Mouse (Mus musculus) spleen, postnatal 4 days (tissue): Measurements from ENCODE around the gene Hes2.

Experiments used
- DNase-seq, 2 experiments: peaks; one replicate each; pipeline ENCODE4 v3.0.0; 2022; ENCODE audit warnings: low spot score in 2 of 2

Hes2 gene

DNA sequence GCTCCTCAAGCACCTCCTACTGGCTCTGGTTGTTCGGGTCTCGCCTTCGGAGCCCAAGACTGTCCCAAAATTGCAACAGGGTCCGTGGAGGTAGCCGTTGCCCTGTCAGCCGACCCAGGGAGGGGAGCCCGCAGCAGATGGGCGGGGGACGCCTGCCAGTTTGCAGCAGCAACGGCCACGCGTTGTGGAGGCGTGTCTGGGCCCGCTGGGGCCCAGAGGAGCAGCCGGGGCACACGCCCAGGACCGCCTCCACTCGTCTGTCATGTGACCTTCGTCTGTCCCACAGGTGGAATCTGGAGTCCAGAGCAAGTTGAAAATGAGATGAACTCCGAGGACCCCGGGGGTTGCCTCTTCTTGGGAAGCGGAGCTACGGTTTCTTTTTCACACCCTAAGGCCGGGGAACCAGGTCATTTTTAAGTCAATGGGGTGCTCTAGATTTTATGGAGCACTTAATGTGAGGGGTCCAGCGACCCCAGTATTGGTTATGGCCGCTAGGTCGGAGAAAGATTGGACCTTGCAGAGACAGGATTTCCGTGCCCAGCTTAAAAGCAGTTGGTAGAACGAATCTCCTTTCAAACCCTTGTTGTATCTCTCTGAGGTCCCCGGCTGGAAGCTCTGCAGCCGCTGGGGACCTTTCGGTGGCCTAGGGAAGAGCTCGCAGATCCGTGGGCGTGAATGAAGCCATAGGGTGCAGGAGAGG is at the start of gene Hes2:
Gene Hes2, plus strand, starts transcription at position 283 of the 700 bp plus-strand sequence.
- no peak for DNase-seq

DNA sequence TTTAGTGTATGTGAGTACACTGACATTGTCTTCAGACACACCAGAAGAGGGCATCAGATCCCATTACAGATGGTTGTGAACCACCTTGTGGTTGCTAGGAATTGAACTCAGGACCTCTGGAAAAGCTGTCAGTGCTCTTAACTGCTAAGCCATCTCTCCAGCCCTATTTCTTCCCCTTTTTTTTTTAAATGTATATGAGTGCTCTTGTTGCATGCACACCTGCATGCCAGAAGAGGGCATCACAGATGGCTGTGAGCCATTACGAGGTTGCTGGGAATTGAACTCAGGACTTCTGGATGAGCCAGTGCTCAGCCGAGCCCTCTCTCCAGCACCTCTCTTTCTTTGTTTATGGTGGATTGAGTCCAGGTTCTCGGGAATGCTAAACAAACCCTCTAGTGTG is 49.2 kb upstream of the Hes2 start:
- no peak for DNase-seq

DNA sequence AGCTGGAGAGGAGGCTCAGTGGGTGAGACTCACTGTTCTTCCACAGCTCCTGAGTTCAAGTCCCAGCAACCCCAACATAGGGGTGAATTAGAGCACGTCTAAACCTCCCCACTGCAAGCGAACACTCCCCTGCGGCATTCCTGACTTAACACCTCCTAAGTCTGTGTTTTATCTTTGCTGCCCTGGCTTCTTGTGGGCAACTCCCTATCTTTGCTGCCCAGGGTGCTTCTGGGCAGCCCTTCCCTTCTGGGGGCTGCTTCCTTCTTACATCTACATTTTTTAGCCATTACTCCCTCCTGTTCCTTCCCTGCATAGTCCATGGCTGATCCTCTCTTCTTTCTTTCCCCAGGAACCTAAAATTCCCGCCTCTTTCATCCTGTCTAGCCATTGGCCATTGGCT is 48.0 kb upstream of the Hes2 start:
- peak in 1 of 2 experiments; percentile 59 for DNase-seq

DNA sequence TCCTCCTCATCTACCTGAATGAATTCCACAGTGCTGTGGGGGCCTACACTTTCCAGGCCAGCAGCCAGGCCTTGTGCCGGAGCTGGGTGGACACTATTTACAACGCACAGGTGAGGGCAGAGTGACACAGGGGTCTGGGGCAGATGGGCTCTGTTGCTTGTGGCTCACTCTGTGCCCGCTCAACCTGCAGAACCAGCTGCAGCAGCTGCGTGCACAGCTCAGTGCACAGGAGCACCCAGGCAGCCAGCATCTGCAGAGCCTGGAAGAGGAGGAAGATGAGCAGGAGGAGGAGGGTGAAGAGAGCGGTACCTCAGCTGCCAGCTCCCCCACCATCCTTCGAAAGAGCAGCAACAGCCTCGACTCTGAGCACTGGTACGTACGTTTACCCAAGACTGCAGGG is 46.3 kb upstream of the Hes2 start:
- no peak for DNase-seq

DNA sequence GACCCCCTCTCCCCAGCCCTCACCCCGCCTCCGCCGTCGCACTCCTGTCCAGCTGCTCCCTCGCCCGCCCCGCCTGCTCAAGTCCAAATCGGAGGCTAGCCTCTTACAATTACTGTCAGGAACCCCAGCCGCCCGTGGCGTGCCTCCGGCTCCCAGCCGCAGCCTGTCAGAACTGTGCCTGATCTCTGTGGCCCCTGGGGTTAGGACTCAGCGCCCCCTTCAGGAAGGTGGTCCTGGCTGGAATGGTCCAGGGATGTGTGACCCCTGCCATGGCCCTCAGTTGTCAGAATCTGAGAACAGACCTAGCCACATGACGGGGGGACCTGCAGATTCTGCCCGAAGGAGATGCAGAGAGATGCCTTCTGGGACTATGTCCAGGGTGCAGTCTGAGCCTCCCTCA is 44.6 kb upstream of the Hes2 start:
- DNase-seq: no peak

DNA sequence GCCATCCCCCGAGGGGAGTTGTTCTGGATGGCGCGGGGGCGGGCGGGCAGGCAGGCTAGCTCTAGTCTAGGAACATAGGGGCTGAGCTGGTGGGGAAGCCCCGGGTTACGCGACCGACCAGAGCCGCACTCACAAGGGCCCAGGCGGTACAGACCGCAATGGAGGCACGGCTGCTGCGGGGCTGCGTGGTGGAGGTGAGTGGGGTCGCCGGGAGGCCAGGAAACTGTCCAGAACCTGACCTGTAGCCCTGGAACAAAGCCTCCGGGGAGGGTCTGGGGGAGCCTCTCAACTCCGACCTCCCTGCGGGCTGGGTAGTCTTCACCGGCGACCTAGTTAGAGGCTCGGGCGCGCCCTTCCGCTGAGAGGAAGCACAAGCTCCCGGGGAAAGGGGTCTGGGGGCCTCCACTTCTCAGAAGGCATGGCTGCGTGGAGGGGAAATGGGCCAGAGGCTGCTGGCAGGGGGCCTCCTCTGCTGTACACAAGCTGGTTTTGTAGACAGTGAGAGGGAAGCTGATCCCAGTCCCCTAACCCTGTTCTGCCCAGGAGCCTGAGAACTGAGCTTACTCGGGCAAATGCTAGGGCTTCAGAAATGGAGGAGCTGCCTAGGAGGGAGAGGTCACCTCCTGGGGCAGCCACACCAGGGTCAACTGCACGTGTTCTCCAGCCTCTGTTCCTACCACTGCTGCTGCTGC is 42.6 kb upstream of the Hes2 start, which contains the start of gene Tnfrsf25:
Gene Tnfrsf25, plus strand, starts transcription at position 14 of the 692 bp plus-strand sequence.
- peak in 1 of 2 experiments; percentile 75 for DNase-seq

DNA sequence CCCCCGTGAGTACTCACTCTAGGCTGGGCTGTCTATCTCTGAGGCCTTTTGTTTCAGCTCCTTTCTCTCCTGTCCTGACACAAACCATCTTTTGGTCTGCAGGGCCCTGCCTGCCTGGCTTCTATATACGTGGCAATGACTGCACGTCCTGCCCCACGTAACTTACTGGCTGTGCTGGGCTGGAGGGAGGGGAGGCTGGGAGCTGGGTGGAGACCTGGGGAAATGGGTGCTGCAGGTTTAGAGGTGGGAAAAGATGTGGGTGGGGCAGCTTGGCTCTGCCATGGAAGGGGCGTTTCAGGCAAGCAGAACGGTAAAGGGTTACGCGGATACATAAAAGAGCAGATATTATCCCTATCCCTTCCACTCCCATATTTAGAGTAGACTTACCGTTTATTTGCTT is 41.1 kb upstream of the Hes2 start:
- DNase-seq: no peak

DNA sequence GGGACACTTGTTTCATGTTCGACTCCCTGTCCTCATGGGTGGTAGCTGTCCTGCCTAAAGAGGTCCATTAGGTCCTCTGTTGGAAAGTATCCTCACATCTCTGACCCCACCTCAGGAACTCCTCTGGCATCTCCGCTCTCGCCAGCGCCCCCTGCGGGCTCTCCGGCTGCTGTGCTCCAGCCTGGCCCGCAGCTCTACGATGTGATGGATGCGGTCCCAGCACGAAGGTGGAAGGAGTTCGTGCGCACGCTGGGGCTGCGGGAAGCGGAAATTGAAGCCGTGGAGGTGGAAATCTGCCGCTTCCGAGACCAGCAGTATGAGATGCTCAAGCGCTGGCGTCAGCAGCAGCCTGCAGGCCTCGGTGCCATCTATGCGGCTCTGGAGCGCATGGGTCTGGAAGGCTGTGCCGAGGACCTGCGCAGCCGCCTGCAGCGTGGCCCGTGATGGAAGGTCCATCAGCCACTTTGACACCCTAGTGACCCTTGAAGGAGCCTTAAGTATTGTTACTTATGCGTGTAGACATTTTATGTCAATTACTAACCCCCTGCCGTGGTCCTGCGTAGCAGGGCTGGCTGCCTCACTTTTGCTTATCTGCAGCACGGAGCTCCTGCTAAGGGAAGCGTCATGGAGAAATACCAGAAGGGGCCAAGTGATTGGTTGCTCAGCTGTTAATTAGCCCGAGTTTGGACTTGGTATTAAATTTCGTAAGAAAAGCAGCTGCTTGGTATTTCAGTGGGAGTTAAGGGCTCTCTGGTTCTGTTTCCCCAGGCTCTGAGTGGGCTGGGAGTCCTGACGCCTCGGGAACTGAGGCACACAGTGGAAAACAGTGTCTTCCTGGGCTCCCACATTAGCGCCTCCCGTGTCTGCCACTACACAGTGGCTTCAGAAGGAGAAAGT is 39.0 kb upstream of the Hes2 start:
- DNase-seq: peak in 1 of 2 experiments; percentile 82

DNA sequence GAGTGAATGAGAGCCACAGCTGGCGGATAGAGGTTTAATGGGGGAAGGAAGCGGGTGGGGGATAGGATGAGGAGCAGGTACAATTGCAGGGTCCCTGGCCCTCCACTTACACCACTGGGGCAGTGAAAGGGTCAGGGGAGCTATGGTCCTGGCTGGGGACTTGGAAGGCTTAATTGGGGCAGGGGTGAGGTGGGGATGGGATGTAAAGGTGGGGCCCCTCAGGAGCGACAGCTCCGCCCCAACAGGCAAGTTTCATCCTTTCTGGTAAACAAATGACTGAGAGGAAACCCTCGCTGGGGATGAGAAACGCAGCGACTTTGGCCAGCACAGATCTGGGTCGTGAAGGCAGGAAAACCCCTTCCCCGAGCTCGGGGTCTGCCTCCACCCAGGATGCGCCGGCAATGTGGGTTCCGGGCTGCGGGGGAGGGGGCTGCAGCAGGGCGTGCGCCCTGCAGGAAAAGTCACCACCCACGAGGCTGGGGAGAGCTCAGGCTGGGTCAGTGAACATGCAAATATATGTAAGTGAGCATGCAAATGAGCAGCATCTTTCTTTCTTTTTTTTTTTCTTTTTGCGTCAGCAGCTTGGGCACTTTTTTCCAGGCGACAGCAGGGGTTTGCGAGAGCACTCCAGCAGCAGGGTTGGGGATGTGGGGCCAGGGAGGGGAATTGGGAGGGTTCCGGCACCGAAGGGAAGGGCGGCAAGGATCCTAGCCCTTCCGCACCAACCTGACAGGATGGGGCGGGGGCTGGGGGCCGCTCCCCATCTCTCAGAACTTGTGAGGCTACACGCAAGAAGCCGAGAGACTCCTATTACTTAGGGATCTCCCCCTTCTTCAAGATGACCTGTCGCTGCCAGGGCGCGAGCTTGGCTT is 38.1 kb upstream of the Hes2 start:
- no peak for DNase-seq

DNA sequence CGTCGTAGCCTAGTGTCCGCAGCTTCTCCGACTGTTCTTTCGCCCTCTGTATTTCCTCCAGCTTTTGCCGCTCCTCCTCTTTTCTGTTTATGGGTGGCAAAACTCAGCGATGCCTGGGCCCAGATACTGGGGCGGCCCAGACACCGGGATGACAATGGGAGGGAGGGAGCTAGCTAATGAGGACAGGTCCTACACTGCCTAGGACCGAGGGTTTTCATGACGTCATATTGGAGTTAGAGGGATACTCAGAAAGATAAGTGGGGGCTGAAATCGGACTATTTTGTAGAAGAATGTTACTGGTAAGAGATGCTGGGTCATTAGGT is 37.5 kb upstream of the Hes2 start:
- DNase-seq: no peak

DNA sequence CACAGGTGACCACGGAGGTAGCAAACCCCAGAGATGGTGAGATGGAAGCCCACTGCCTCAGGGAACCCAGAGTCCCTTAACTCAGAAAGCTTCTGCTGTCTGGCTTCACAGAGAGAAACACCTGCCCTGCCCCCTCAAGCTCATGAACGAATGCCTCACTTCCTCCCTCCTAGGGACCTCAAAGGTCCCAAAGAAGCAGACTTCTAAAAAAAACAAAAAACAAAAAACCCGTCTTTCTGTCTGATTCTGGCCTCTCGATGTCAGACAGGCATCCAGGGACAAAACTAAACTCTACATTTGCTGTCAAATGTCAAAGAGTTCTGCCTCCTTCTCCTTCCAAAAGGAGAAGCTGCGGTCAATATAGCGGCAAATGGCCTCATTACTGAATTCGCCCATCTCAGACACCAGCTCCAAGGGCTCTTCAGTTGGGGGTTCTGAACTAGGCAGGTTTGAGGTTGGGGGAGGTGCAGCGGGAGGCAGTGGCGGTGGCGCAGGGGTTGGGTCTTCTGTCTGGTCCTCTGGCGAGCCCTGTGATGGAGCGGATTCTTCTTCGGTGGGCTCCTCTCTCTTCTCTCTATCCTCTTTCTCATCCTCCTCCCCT is 34.2 kb upstream of the Hes2 start:
- no peak for DNase-seq

DNA sequence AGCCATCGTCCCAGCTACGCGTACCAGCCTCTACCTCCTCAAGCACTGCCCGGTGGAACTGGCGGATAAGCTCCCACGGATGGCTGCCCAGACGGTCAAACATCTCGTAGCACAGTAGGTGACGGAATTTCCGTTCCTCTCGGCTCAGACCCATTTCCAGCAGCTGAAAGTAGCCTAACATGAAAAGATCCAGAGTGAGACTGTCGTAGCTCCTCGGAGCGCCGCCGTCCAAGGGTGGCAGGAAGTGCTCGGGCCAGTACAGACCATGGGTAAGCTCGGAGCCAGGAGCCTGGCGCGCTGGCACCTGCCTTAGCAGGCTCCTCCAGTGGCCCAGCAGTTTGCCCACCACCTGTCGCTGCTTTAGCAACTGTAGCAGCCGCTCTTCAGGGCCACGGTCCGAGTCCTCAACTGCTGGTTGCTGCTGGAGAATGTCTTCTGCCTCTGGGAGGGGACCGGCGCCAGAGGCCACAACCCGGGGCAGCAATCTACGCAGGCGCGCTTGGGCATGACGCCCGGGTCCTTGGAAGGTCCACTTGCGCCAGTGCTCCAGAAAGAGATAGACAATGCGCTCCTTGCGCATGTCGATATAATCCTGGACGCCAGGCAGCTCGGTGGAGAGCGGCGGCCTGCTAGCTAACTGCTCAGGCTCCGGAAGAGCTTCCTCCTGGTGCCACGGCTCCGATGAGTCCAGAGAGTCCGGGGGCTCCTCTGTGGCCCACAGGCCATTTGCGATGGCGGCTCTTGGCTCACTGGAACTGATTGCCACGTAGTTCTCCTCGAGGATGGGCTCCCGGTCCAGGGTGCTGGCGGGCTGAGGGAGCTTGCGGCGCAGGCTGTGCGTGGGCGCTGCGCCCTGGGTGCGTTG is 33.3 kb upstream of the Hes2 start:
- DNase-seq: no peak

DNA sequence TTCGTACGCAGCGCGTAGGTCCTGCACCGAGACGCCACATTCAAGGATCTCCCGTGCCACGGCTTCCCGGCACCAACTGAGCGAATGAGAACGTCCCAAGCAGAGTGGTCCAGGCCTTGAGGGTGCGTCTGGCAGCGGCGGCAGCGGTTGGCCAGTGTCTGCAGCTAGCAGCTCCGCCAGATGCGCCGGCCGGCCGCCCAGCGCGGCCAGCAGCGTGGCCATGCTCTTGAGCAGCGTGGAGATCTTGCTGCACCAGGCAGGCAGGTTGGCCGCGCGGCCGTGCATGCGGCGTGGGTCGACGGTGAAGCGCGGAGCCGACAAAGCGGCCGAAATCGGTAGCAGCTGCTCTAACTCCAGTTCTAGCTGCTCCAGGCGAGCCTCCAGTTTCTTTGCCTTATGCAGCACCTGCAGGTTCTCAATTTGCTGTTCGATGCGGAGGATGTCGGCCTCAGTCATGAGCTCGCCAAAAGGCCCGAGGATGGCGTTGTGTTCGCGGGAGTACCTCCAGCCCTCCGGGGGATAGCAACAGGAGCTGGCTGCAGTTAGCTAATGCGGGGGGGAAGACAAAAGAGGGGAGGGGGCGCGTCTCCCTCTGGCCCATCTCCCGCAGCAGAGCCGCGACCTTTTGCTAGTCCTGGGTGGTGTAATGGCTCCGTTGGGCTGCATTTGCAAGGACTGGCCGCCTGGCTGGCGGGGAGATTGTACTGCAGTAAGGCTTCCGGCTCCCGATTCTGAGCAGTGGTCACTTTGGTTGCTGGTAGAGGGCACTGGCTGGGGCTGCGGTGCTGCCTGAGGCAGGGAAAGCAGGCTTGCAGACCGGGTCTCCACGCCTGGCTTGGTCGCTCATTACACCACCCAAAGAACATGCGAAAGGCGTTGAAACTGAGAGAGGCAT is 32.4 kb upstream of the Hes2 start:
- DNase-seq: no peak

DNA sequence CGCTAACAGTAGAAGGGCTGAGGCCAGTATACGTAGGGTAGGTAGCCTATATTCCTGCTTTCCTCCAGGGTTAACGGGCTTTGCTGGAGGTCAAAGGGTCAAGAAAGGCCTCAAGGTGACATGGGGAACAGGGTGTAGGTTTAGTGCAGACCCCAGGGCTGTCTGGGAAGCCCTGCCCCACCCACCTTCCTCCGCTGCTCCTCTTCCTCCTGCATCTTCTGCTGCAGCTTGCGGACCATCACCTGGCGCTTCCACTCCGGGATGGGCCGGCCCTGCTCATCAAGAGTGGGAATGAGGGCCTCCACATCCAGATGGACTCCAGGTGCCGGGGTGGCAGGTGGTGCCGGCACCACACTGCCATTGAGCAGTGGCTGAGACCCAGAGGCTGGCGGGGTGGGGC is 30.8 kb upstream of the Hes2 start:
- DNase-seq: no peak

DNA sequence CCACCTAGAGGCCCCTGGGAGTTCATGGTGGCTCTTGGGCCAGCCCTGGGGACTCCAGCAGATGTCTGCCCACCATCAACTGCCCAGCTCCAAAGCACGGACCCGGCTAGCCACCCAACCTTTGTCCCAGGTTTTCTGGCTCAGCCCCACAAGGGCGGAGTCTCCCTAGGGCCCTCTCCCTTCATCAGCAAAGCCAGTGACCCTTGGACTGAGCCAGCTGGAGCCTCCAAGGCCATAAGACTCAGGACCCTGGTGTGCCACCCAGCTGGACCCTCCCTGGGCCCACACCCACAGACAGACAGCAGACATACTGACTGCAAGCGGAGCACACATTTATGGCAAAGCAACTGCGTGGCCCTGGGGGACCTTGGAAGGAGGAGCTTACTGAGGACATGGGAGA is 29.9 kb upstream of the Hes2 start:
- DNase-seq: no peak

DNA sequence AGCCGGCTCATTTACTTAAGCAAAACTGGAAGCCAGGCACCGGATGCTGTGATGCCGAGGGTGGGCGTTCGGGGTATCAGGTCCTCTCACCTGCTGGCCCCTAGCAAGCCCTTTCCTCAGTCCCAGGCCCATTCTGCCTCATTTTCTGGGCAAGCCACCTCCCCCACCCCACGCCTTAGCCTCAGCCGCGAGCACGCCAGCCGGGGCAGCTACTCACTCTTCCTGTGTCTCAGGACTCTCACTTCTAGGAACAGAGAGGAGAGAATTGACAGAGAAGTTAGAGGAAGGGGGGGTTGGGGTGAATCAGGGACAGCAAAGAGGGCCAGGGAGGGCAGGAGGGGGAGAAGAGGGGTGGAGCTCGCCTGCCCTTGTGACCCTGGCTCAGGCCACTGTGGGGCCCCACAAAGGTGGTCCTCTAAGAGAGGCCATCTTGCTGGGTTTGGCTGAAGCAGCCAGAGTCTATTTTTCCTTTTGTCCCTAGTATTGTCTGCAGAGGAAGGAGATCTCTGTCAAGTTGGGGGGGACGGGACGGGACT is 29.2 kb upstream of the Hes2 start:
- no peak for DNase-seq

DNA sequence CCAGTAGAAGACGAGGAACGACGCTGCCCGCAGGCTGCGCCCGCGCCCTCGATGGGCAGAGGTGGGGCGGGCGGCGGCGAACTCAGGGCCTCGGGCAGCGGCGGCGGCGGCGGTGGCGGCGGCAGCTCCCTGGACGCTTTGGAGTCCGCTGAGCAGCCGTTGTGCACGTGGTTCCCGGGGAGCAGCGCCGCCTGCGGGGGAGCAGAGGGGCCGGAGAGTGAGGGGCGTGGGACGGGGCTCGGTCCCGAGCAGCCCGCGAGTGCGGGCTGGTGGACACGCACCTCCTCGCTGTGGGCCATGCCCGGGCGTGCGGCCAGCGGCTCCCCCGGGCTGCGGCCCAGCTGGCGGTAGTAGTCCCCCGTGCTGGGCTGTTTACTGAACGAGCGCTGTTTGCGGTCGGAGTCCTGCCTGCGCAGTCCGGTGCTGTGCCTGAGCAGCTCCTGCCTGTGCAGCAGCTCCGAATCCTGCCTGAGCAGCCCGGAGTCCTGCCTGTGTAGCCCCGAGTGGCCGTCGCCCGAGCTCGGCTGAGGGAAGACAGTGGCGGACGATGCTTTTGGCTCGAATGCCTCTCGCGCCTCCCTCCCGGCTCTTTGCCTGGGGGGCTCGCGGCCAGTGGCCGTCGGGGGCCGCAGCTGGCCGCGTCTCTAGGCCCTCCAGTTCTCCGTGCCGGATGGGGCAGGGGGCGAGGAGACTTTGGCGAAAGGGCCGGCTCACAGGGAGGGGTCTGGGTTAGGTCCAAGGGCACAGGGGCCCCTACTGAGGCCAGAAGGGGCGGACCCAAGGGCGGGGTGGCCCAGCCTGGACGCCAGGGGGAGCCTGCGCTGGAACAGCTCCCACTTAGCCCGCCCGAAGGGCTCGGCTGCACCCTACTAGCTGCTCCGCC is 27.7 kb upstream of the Hes2 start:
- peak; percentile 59 to 83 for DNase-seq
